Mouse (Mus musculus) myocyte (in vitro differentiated cells): Measurements from ENCODE around the gene Stard8. TPM values are rescaled to one million over a fixed set of nuclear protein-coding genes. Genes with fewer than 3 reads are reported as not detected.

Experiments used
- H3K27me3 ChIP-seq: one replicate; pipeline ENCODE4 v1.6.1; 2011; ENCODE audit not compliant: control insufficient read depth, insufficient read depth, insufficient read length
- H3K36me3 ChIP-seq: one replicate; pipeline ENCODE4 v1.6.1; 2011; ENCODE audit not compliant: control insufficient read depth, insufficient read depth
- H3K4me2 ChIP-seq: one replicate; pipeline ENCODE4 v1.6.1; 2011; ENCODE audit warnings: low read depth, control low read depth
- H3K4me3 ChIP-seq: one replicate; pipeline ENCODE4 v1.5.1; 2011; ENCODE audit warnings: mild to moderate bottlenecking, control low read depth, moderate library complexity
- H3K79me2 ChIP-seq: one replicate; pipeline ENCODE4 v1.6.1; 2011; ENCODE audit not compliant: control insufficient read depth, insufficient read depth
- H3ac ChIP-seq: one replicate; pipeline ENCODE4 v1.6.1; 2011; ENCODE audit not compliant: control insufficient read depth, insufficient read length
- CEBPB ChIP-seq: IDR thresholded peaks from 2 replicates; pipeline ENCODE4 v1.6.1; 2011; ENCODE audit warnings: mild to moderate bottlenecking, moderate library complexity; ENCODE audit not compliant: poor library complexity, insufficient read depth, severe bottlenecking
- E2F4 ChIP-seq: IDR thresholded peaks from one replicate; pipeline ENCODE4 v1.6.1; 2011; ENCODE audit warnings: mild to moderate bottlenecking, control low read depth, moderate library complexity; ENCODE audit not compliant: insufficient read depth
- MAX ChIP-seq: IDR thresholded peaks from one replicate; pipeline ENCODE4 v1.6.1; 2011; ENCODE audit warnings: low read depth, mild to moderate bottlenecking, control low read depth
- MYOD1 ChIP-seq, 3 experiments: IDR thresholded peaks; one replicate each; pipeline ENCODE4 v1.6.1; 2011; ENCODE audit warnings: control low read depth in 2 of 3, low read depth in 2 of 3, mild to moderate bottlenecking in 2 of 3, moderate library complexity in 1 of 3; ENCODE audit not compliant: insufficient read length in 2 of 3, control insufficient read depth in 1 of 3
- MYOG ChIP-seq, 3 experiments: IDR thresholded peaks; one replicate each; pipeline ENCODE4 v1.6.1; 2011; ENCODE audit warnings: control low read depth in 2 of 3, low read depth in 2 of 3, mild to moderate bottlenecking in 2 of 3; ENCODE audit not compliant: insufficient read length in 2 of 3, control insufficient read depth in 1 of 3, insufficient read depth in 1 of 3
- POLR2A ChIP-seq: IDR thresholded peaks from one replicate; pipeline ENCODE4 v1.6.1; 2011; ENCODE audit warnings: low read depth, mild to moderate bottlenecking, control low read depth, moderate library complexity; ENCODE audit not compliant: insufficient read length
- POLR2AphosphoS2 ChIP-seq: IDR thresholded peaks from one replicate; pipeline ENCODE4 v1.6.1; 2011; ENCODE audit warnings: low read depth, control low read depth; ENCODE audit not compliant: insufficient read length
- REST ChIP-seq: IDR thresholded peaks from one replicate; pipeline ENCODE4 v1.6.1; 2011; ENCODE audit warnings: mild to moderate bottlenecking, control low read depth, moderate library complexity; ENCODE audit not compliant: insufficient read depth, insufficient read length
- SRF ChIP-seq: IDR thresholded peaks from one replicate; pipeline ENCODE4 v1.6.1; 2011; ENCODE audit warnings: low read depth; ENCODE audit not compliant: control insufficient read depth, insufficient read length
- TCF12 ChIP-seq: IDR thresholded peaks from one replicate; pipeline ENCODE4 v1.6.1; 2011; ENCODE audit warnings: mild to moderate bottlenecking, control low read depth; ENCODE audit not compliant: poor library complexity, insufficient read depth, severe bottlenecking
- TCF3 ChIP-seq: IDR thresholded peaks from one replicate; pipeline ENCODE4 v1.6.1; 2011; ENCODE audit warnings: low read depth, control low read depth; ENCODE audit not compliant: insufficient read length
- USF1 ChIP-seq: IDR thresholded peaks from one replicate; pipeline ENCODE4 v1.6.1; 2011; ENCODE audit warnings: low read depth, mild to moderate bottlenecking, control low read depth, moderate library complexity
- polyA plus RNA-seq: library from polyadenylated mRNA; unstranded; fragments of >200 nt; fragmentation: generic; extraction: Trizol; gene quantifications from one replicate; pipeline ENCODE4 v1.2.1, GENCODE M21; 2012; ENCODE audit warnings: missing spikeins

Gene Stard8
- polyA plus RNA-seq, 1 experiment: 0.06 TPM

DNA sequence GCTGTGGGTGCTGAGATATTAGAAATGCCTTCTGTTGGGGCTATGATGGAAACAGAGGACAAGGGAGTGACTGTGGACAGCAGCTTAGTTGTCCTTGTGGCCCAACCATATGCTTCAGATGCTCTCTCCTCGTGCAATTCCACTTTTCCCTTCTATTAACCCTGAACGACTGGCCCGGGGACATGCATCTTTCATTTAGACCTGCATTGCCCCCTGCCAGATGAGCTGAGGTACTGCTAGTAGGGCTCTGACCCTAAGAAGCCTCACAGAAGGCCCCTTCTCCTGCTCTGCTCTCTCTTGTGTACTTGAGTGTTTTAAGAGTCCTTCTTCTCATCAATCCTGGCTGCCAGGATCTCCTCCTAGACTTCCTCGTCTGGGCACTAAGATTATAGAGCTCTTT is 56.1 kb downstream of the Stard8 start:
- no peak overlapping the region for H3K4me2 ChIP-seq
- H3K36me3 ChIP-seq: no peaks in the 10 kb centered on the region
- peaks cover 5% of the 10 kb centered on the region for H3K27me3 ChIP-seq
- TF ChIP-seq MYOG (IDR thresholded peaks at IDR 0.05; ENCODE audit: control insufficient read depth in 1 of 3, insufficient read depth in 1 of 3, insufficient read length in 2 of 3, low read depth in 2 of 3) (no peak), E2F4 (no peak), MYOD1 (IDR thresholded peaks at IDR 0.05; ENCODE audit: control insufficient read depth in 1 of 3, insufficient read length in 2 of 3, low read depth in 2 of 3) (no peak), POLR2A (no peak), SRF (no peak), USF1 (no peak), CEBPB (no peak), POLR2AphosphoS2 (no peak), TCF12 (no peak), TCF3 (no peak), REST (no peak), MAX (no peak)
- H3ac ChIP-seq: no peak overlapping the region
- no peaks in the 10 kb centered on the region for H3K79me2 ChIP-seq
- no peak overlapping the region for H3K4me3 ChIP-seq

DNA sequence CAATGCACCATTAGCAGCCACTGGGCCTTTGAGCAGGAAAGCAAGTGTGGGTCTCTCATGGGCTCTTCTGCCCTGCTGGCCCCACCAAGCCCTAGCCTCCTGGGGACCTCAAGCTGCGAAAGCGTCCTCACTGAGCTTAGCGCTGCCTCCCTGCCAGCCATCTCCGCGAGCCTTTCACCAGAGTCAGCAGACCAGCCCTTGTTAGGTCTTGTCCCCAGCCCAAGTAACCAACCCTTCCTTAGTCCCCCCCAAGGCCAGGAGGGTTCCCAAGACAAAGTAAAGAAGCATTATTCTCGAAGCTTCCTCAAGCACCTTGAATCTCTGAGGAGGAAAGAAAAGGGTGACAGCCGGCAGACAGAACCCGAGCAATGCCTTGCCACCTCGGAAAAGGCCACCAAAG is 62.5 kb downstream of the Stard8 start:
- Histone ChIP-seq H3K79me2 (no peaks in the 10 kb centered on the region), H3K27me3 (no peaks in the 10 kb centered on the region), H3K4me3 (no peak overlapping the region), H3K4me2 (no peak overlapping the region), H3K36me3 (no peaks in the 10 kb centered on the region), H3ac (no peak overlapping the region)
- TF ChIP-seq USF1 (no peak), SRF (no peak), MYOD1 (IDR thresholded peaks at IDR 0.05; ENCODE audit: control insufficient read depth in 1 of 3, insufficient read length in 2 of 3, low read depth in 2 of 3) (no peak), POLR2AphosphoS2 (no peak), E2F4 (no peak), TCF3 (no peak), POLR2A (no peak), REST (no peak), TCF12 (no peak), MYOG (IDR thresholded peaks at IDR 0.05; ENCODE audit: control insufficient read depth in 1 of 3, insufficient read depth in 1 of 3, insufficient read length in 2 of 3, low read depth in 2 of 3) (no peak)

DNA sequence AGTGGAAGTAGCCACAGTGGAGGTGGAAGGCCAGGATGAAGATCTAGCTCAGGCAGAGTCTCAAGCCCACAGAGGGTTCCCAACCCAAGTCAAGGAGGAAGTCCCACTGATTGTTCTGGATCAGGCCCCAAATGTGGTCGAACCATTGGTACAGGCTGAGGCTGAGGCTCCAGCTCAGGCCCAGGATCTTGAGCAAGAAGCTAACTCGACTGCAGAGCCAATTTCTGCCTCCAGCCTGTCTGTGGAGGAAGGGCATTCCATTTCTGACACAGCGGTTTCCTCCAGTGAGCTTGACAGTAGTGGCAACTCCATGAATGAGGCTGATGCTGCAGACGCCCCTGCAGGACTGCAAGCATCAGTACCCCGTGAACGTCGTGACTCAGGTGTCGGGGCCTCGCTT is 63.5 kb downstream of the Stard8 start:
- Histone ChIP-seq H3ac (no peak overlapping the region), H3K4me2 (no peak overlapping the region), H3K4me3 (no peak overlapping the region), H3K27me3 (no peaks in the 10 kb centered on the region), H3K79me2 (no peaks in the 10 kb centered on the region), H3K36me3 (no peaks in the 10 kb centered on the region)
- TF ChIP-seq POLR2AphosphoS2 (no peak), MAX (no peak), REST (no peak), SRF (no peak), MYOG (IDR thresholded peaks at IDR 0.05; ENCODE audit: control insufficient read depth in 1 of 3, insufficient read depth in 1 of 3, insufficient read length in 2 of 3, low read depth in 2 of 3) (no peak), CEBPB (no peak), E2F4 (no peak), TCF3 (no peak), MYOD1 (IDR thresholded peaks at IDR 0.05; ENCODE audit: control insufficient read depth in 1 of 3, insufficient read length in 2 of 3, low read depth in 2 of 3) (no peak), USF1 (no peak), POLR2A (no peak), TCF12 (no peak)

DNA sequence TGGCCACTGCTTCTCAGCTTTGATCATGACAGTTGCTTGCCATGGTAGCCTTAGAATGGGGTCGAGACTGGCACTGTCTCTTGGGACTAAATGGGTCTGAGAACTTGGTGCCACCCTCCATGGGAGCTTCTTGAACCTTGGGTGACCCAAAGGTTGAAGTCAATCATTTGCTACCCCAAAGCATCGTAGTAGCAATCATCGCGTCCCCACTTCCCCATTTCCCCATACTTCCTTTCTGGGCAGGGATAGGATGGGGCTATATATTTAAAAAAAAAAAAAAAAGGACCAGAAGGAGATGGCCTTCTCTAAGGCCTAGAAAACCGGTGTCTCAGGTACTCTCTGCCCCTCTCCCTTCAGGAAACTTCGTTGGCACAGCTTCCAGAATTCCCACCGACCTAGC is 64.2 kb downstream of the Stard8 start:
- Histone ChIP-seq H3ac (no peak overlapping the region), H3K4me3 (no peak overlapping the region), H3K27me3 (no peaks in the 10 kb centered on the region), H3K79me2 (no peaks in the 10 kb centered on the region), H3K4me2 (no peak overlapping the region), H3K36me3 (no peaks in the 10 kb centered on the region)
- TF ChIP-seq CEBPB (no peak), TCF3 (no peak), USF1 (no peak), E2F4 (no peak), POLR2A (no peak), REST (no peak), MYOG (IDR thresholded peaks at IDR 0.05; ENCODE audit: control insufficient read depth in 1 of 3, insufficient read depth in 1 of 3, insufficient read length in 2 of 3, low read depth in 2 of 3) (no peak), TCF12 (no peak), MAX (no peak), SRF (no peak), MYOD1 (IDR thresholded peaks at IDR 0.05; ENCODE audit: control insufficient read depth in 1 of 3, insufficient read length in 2 of 3, low read depth in 2 of 3) (no peak), POLR2AphosphoS2 (no peak)

DNA sequence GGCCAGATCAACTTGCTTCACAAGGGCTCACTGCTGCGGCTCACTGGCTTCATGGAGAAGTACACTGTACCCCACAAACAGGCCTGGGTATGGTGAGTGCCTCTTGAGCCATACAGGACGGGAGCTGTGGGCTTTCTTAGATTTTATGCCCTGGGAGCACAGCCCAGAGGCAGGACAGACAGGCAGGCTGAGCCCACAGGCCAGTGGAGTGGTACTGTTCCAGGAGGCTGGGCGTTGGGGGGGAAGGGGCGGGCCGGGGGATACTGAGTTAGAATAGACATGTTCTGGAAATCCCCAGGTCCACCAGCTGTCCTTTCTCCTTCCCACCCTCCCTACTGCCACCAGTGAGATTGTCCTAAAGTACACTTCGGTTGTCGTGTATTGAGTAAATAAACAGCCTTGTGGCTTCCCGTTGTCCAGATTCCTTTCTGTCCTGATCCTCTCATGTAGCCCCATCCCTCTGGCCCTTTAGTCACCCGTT is 64.7 kb downstream of the Stard8 start:
- Histone ChIP-seq H3K36me3 (no peaks in the 10 kb centered on the region), H3K4me3 (no peak overlapping the region), H3K4me2 (no peak overlapping the region), H3K27me3 (no peaks in the 10 kb centered on the region), H3K79me2 (no peaks in the 10 kb centered on the region), H3ac (no peak overlapping the region)
- no peak for TF ChIP-seq MYOD1 (IDR thresholded peaks at IDR 0.05; ENCODE audit: control insufficient read depth in 1 of 3, insufficient read length in 2 of 3, low read depth in 2 of 3)
- no peak for TF ChIP-seq POLR2A
- no peak for TF ChIP-seq TCF12
- TF ChIP-seq MYOG (IDR thresholded peaks at IDR 0.05; ENCODE audit: control insufficient read depth in 1 of 3, insufficient read depth in 1 of 3, insufficient read length in 2 of 3, low read depth in 2 of 3): no peak
- TF ChIP-seq TCF3: no peak
- TF ChIP-seq REST: no peak
- TF ChIP-seq MAX: no peak
- no peak for TF ChIP-seq E2F4
- no peak for TF ChIP-seq SRF
- TF ChIP-seq USF1: no peak
- TF ChIP-seq POLR2AphosphoS2: no peak
- no peak for TF ChIP-seq CEBPB
